Comparison of ENCODE assay signal across 16 mouse cellular contexts in genomic region chr12:12314326-12314725, GRCm38 (mm10). TPM values are rescaled to one million over a fixed set of nuclear protein-coding genes. Genes with fewer than 3 reads are reported as not detected.
A peak's percentile ranks its signal among the peaks of the same experiment; 100 is the strongest.
DNase-seq lines count a peak whose midpoint lies in the region; ATAC-seq lines count a peak whose summit lies in the region.
"Had no signal": no experiment of that assay in that cellular context is flagged by ENCODE, and none has a peak within 500 bp of the region (broad histone marks: within the 10 kb centered on the region; RNA-seq: fewer than 3 reads in every experiment).

No protein-coding gene starts in this region.

- H3K4me2 ChIP-seq in hindbrain, embryonic 12.5 days (replicated peaks), result no peak overlapping the region
- H3K4me2 ChIP-seq in forebrain, embryonic 11.5 days (ENCODE audit: low read depth, low read length, severe bottlenecking), result no peak overlapping the region
- no peak overlapping the region for H3K4me2 ChIP-seq in hindbrain, embryonic 16.5 days (ENCODE audit: low read length)
- no peak overlapping the region for H3K4me2 ChIP-seq in neural tube, embryonic 13.5 days
- no peak overlapping the region for H3K4me2 ChIP-seq in kidney, embryonic 16.5 days (replicated peaks; ENCODE audit: low read depth, low read length)
- H3K4me2 ChIP-seq: intestine, embryonic 15.5 days; limb, embryonic 13.5 days had no signal

- no peak for ATAC-seq in hindbrain, embryonic 12.5 days (ENCODE audit: low FRiP score)
- ATAC-seq in forebrain, embryonic 11.5 days (replicated peaks; ENCODE audit: low FRiP score), result 0 out of 2 replicates have a peak, but pooled peaks have one; percentile 22
- ATAC-seq in hindbrain, embryonic 16.5 days, result 0 out of 2 replicates have a peak, but pooled peaks have one; percentile 5
- no peak for ATAC-seq in neural tube, embryonic 13.5 days (ENCODE audit: low read depth)
- no peak for ATAC-seq in kidney, embryonic 16.5 days (ENCODE audit: low FRiP score, low TSS enrichment)
- ATAC-seq: intestine, embryonic 15.5 days had no signal

- no peak overlapping the region for H3K9ac ChIP-seq in hindbrain, embryonic 12.5 days
- H3K9ac ChIP-seq in forebrain, embryonic 11.5 days (ENCODE audit: low read length), result no peak overlapping the region
- H3K9ac ChIP-seq in hindbrain, embryonic 16.5 days (ENCODE audit: low read depth, low read length), result no peak overlapping the region
- no peak overlapping the region for H3K9ac ChIP-seq in neural tube, embryonic 13.5 days
- no peak overlapping the region for H3K9ac ChIP-seq in kidney, embryonic 16.5 days (replicated peaks; ENCODE audit: low read length)
- H3K9ac ChIP-seq: intestine, embryonic 15.5 days; limb, embryonic 13.5 days had no signal

- H3K27me3 ChIP-seq in hindbrain, embryonic 10.5 days (ENCODE audit: insufficient read depth, poor library complexity, severe bottlenecking), result no peaks in the 10 kb centered on the region
- no peaks in the 10 kb centered on the region for H3K27me3 ChIP-seq in hindbrain, embryonic 12.5 days
- H3K27me3 ChIP-seq in forebrain, embryonic 11.5 days (ENCODE audit: control insufficient read depth, insufficient read depth, low read length), result no peaks in the 10 kb centered on the region
- H3K27me3 ChIP-seq in hindbrain, embryonic 16.5 days (replicated peaks; ENCODE audit: control insufficient read depth, insufficient read depth, low read length), result no peaks in the 10 kb centered on the region
- no peaks in the 10 kb centered on the region for H3K27me3 ChIP-seq in neural tube, embryonic 13.5 days
- no peaks in the 10 kb centered on the region for H3K27me3 ChIP-seq in kidney, embryonic 16.5 days (ENCODE audit: insufficient read depth, low read length)
- H3K27me3 ChIP-seq: intestine, embryonic 15.5 days; limb, embryonic 13.5 days had no signal

- WGBS in hindbrain, embryonic 10.5 days, result 52% methylated on average over 8 of the region's 8 CpGs
- WGBS in hindbrain, embryonic 12.5 days, result 49% methylated on average over 8 of the region's 8 CpGs
- WGBS in forebrain, embryonic 11.5 days, result 44% methylated on average over 8 of the region's 8 CpGs
- 33% methylated on average over 8 of the region's 8 CpGs for WGBS in hindbrain, embryonic 16.5 days
- WGBS in neural tube, embryonic 13.5 days, result 60% methylated on average over 8 of the region's 8 CpGs
- 79% methylated on average over 8 of the region's 8 CpGs for WGBS in kidney, embryonic 16.5 days

- H3K36me3 ChIP-seq in hindbrain, embryonic 10.5 days, result no peaks in the 10 kb centered on the region
- no peaks in the 10 kb centered on the region for H3K36me3 ChIP-seq in hindbrain, embryonic 12.5 days
- no peaks in the 10 kb centered on the region for H3K36me3 ChIP-seq in forebrain, embryonic 11.5 days (ENCODE audit: control insufficient read depth, insufficient read depth, low read length)
- no peaks in the 10 kb centered on the region for H3K36me3 ChIP-seq in hindbrain, embryonic 16.5 days (ENCODE audit: control insufficient read depth, insufficient read depth, low read length)
- 0 out of 2 replicates have a peak, but pooled peaks cover 4% of the 10 kb centered on the region for H3K36me3 ChIP-seq in neural tube, embryonic 13.5 days
- H3K36me3 ChIP-seq in kidney, embryonic 16.5 days (ENCODE audit: insufficient read depth, low read length), result no peaks in the 10 kb centered on the region
- H3K36me3 ChIP-seq: intestine, embryonic 15.5 days; limb, embryonic 13.5 days had no signal

- no peak overlapping the region for H3K4me3 ChIP-seq in hindbrain, embryonic 10.5 days
- no peak overlapping the region for H3K4me3 ChIP-seq in hindbrain, embryonic 12.5 days
- no peak overlapping the region for H3K4me3 ChIP-seq in forebrain, embryonic 11.5 days (ENCODE audit: low read depth, low read length)
- no peak overlapping the region for H3K4me3 ChIP-seq in hindbrain, embryonic 16.5 days (ENCODE audit: low read length)
- no peak overlapping the region for H3K4me3 ChIP-seq in neural tube, embryonic 13.5 days
- no peak overlapping the region for H3K4me3 ChIP-seq in kidney, embryonic 16.5 days (ENCODE audit: low read length)
- H3K4me3 ChIP-seq: intestine, embryonic 15.5 days; limb, embryonic 13.5 days; myocyte had no signal

- H3K9me3 ChIP-seq in hindbrain, embryonic 10.5 days, result no peaks in the 10 kb centered on the region
- H3K9me3 ChIP-seq in hindbrain, embryonic 12.5 days (replicated peaks), result no peaks in the 10 kb centered on the region
- H3K9me3 ChIP-seq in forebrain, embryonic 11.5 days (ENCODE audit: control insufficient read depth, low read length), result no peaks in the 10 kb centered on the region
- H3K9me3 ChIP-seq in hindbrain, embryonic 16.5 days (ENCODE audit: control insufficient read depth, low read length), result no peaks in the 10 kb centered on the region
- H3K9me3 ChIP-seq in neural tube, embryonic 13.5 days, result no peaks in the 10 kb centered on the region
- H3K9me3 ChIP-seq in kidney, embryonic 16.5 days (ENCODE audit: low read length), result no peaks in the 10 kb centered on the region
- H3K9me3 ChIP-seq: intestine, embryonic 15.5 days; limb, embryonic 13.5 days had no signal

- H3K4me1 ChIP-seq in hindbrain, embryonic 10.5 days (replicated peaks), result peaks cover 39% of the 10 kb centered on the region
- peaks cover 32% of the 10 kb centered on the region for H3K4me1 ChIP-seq in hindbrain, embryonic 12.5 days
- peaks cover 6% of the 10 kb centered on the region; the same call in 1 of the 2 replicates for H3K4me1 ChIP-seq in forebrain, embryonic 11.5 days (replicated peaks; ENCODE audit: control insufficient read depth, insufficient read depth, low read length)
- H3K4me1 ChIP-seq in hindbrain, embryonic 16.5 days (ENCODE audit: control insufficient read depth, insufficient read depth, low read depth, low read length), result peaks cover 26% of the 10 kb centered on the region
- peaks cover 37% of the 10 kb centered on the region for H3K4me1 ChIP-seq in neural tube, embryonic 13.5 days (replicated peaks)
- H3K4me1 ChIP-seq in kidney, embryonic 16.5 days (ENCODE audit: insufficient read depth, low read length), result 0 out of 2 replicates have a peak, but pooled peaks cover 3% of the 10 kb centered on the region

- peak overlapping the region; percentile 19 for H3K27ac ChIP-seq in hindbrain, embryonic 10.5 days
- H3K27ac ChIP-seq in hindbrain, embryonic 12.5 days, result no peak overlapping the region
- no peak overlapping the region for H3K27ac ChIP-seq in forebrain, embryonic 11.5 days (ENCODE audit: low read depth, low read length)
- peak overlapping the region; percentile 56; the same call in 1 of the 2 replicates for H3K27ac ChIP-seq in hindbrain, embryonic 16.5 days (ENCODE audit: low read depth, low read length)
- peak overlapping the region; percentile 23; the same call in 1 of the 2 replicates for H3K27ac ChIP-seq in neural tube, embryonic 13.5 days (replicated peaks)
- no peak overlapping the region for H3K27ac ChIP-seq in kidney, embryonic 16.5 days (ENCODE audit: low read length)
- H3K27ac ChIP-seq: intestine, embryonic 15.5 days; kidney, postnatal 0 days; limb, embryonic 13.5 days; stomach, postnatal 0 days had no signal

- DNase-seq in hindbrain, embryonic 10.5 days (ENCODE audit: low spot score), result peak; percentile 13
- DNase-seq in forebrain, embryonic 11.5 days (ENCODE audit: low spot score), result no peak
- DNase-seq in spleen, postnatal 10 days (ENCODE audit: low spot score in 2 of 2), result no peak
- DNase-seq in frontal cortex, adult 2 months (ENCODE audit: extremely low spot score in 1 of 2, low spot score in 1 of 2), result no peak
- DNase-seq: adrenal gland, postnatal 36 days; lung, adult 2 months; thymus, postnatal 25 days had no signal

RNA-seq across cellular contexts. Expression of gene Fam49a, which starts 52.4 kb away (rescaled TPM):
- polyA plus RNA-seq in hindbrain, embryonic 10.5 days (2016; fragmentation: Nextera tagmentation; extraction: Ambion mirVana), result 9.0 and 13.4 TPM in 2 replicates
- polyA plus RNA-seq in hindbrain, embryonic 12.5 days (2016; fragmentation: Nextera tagmentation; extraction: Ambion mirVana), result 21.3 and 22.2 TPM in 2 replicates
- 10.7 and 12.9 TPM in 2 replicates for polyA plus RNA-seq in forebrain, embryonic 11.5 days (2014; fragmentation: Nextera tagmentation; extraction: Ambion mirVana)
- 61.9 and 65.1 TPM in 2 replicates for polyA plus RNA-seq in hindbrain, embryonic 16.5 days (2015; fragmentation: Nextera tagmentation; extraction: Ambion mirVana)
- 34.1 and 42.6 TPM in 2 replicates for polyA plus RNA-seq in neural tube, embryonic 13.5 days (2015; fragmentation: Nextera tagmentation; extraction: Ambion mirVana)
- 7.2 and 8.8 TPM in 2 replicates for polyA plus RNA-seq in kidney, embryonic 16.5 days (2015; fragmentation: Nextera tagmentation; extraction: Ambion mirVana)
- polyA plus RNA-seq in frontal cortex, adult 2 months (2012; rRNA removed), result 65.5 and 77.3 TPM in 2 replicates
- polyA plus RNA-seq: myocyte had no signal

Comparison
In these comparisons a context has a peak if more than half of its experiments do, and no peak if none do; other contexts are left out.
1. H3K27ac ChIP-seq: peak in hindbrain, embryonic 10.5 days (single experiment), hindbrain, embryonic 16.5 days (single experiment) and neural tube, embryonic 13.5 days (single experiment); none in hindbrain, embryonic 12.5 days (single experiment), forebrain, embryonic 11.5 days (single experiment) and kidney, embryonic 16.5 days (single experiment).
2. ATAC-seq: peak in forebrain, embryonic 11.5 days (single experiment) and hindbrain, embryonic 16.5 days (single experiment); none in hindbrain, embryonic 12.5 days (single experiment), neural tube, embryonic 13.5 days (single experiment) and kidney, embryonic 16.5 days (single experiment).